Mouse (Mus musculus): ENCODE results near the gene Vrk2. TPM values are rescaled to one million over a fixed set of nuclear protein-coding genes. Genes with fewer than 3 reads are reported as not detected.

The Vrk2 gene
- polyA plus RNA-seq, 1 experiment from 2014 or later, result 13.1 TPM

- Histone ChIP-seq H3K27me3 (ENCODE audit: insufficient read depth, low read length) (no peaks in the 10 kb centered on the region), H3K9me3 (ENCODE audit: low read length) (no peaks in the 10 kb centered on the region), H3K4me2 (ENCODE audit: low read depth, low read length) (no peak overlapping the region), H3K27ac (ENCODE audit: low read depth) (no peak overlapping the region), H3K4me3 (ENCODE audit: low read depth, low read length) (no peak overlapping the region), H3K36me3 (replicated peaks; ENCODE audit: insufficient read depth, low read length) (peaks cover 2% of the 10 kb centered on the region; the same call in 1 of the 2 replicates), H3K9ac (replicated peaks) (no peak overlapping the region), H3K4me1 (ENCODE audit: insufficient read depth) (no peaks in the 10 kb centered on the region)
- TF ChIP-seq CTCF (IDR thresholded peaks at IDR 0.05; ENCODE audit: low read depth), result peak; percentile 49
- TF ChIP-seq EP300 (IDR thresholded peaks at IDR 0.05; ENCODE audit: low read depth), result no peak
- DNase-seq, result no peak
- ATAC-seq, result peak; percentile 69
- 65% methylated on average over 12 of the region's 12 CpGs for WGBS (ENCODE audit: insufficient replicate concordance)
Measured at GRCm38 (mm10) chr11:26489761-26490466, 103.9 kb downstream of the Vrk2 start.

GRCm38 (mm10) chr11:26481691-26482242 lies 112.0 kb downstream of the Vrk2 start:
- DNase-seq, result no peak

GRCm38 (mm10) chr11:26477037-26477739 lies 116.6 kb downstream of the Vrk2 start:
- DNase-seq (no peak), ATAC-seq (no peak)
- 80% methylated on average over 6 of the region's 6 CpGs for whole genome bisulfite sequencing (ENCODE audit: insufficient replicate concordance)
- no peak overlapping the region for H3K9ac ChIP-seq (replicated peaks)
- no peak overlapping the region for H3K4me2 ChIP-seq (ENCODE audit: low read depth, low read length)
- H3K9me3 ChIP-seq (ENCODE audit: low read length), result no peaks in the 10 kb centered on the region
- no peaks in the 10 kb centered on the region for H3K27me3 ChIP-seq (ENCODE audit: insufficient read depth, low read length)
- H3K27ac ChIP-seq (ENCODE audit: low read depth), result no peak overlapping the region
- H3K36me3 ChIP-seq (replicated peaks; ENCODE audit: insufficient read depth, low read length), result peaks cover 19% of the 10 kb centered on the region
- TF ChIP-seq EP300 (IDR thresholded peaks at IDR 0.05; ENCODE audit: low read depth), result no peak
- no peak overlapping the region for H3K4me3 ChIP-seq (ENCODE audit: low read depth, low read length)
- H3K4me1 ChIP-seq (ENCODE audit: insufficient read depth), result no peaks in the 10 kb centered on the region

More at GRCm38 (mm10) chr11:26481691-26482242, 112.0 kb downstream of the Vrk2 start:
- no peak overlapping the region for H3K27ac ChIP-seq (ENCODE audit: low read depth)
- H3K36me3 ChIP-seq (replicated peaks; ENCODE audit: insufficient read depth, low read length), result 0 out of 2 replicates have a peak, but pooled peaks cover 6% of the 10 kb centered on the region
- ATAC-seq, result no peak
- H3K4me3 ChIP-seq (ENCODE audit: low read depth, low read length), result no peak overlapping the region
- no peaks in the 10 kb centered on the region for H3K9me3 ChIP-seq (ENCODE audit: low read length)
- no peaks in the 10 kb centered on the region for H3K4me1 ChIP-seq (ENCODE audit: insufficient read depth)
- WGBS (ENCODE audit: insufficient replicate concordance), result 83% methylated on average over 3 of the region's 3 CpGs
- TF ChIP-seq EP300 (IDR thresholded peaks at IDR 0.05; ENCODE audit: low read depth), result no peak
- TF ChIP-seq CTCF (IDR thresholded peaks at IDR 0.05; ENCODE audit: low read depth), result no peak
- no peaks in the 10 kb centered on the region for H3K27me3 ChIP-seq (ENCODE audit: insufficient read depth, low read length)
- no peak overlapping the region for H3K9ac ChIP-seq (replicated peaks)
- no peak overlapping the region for H3K4me2 ChIP-seq (ENCODE audit: low read depth, low read length)

DNA sequence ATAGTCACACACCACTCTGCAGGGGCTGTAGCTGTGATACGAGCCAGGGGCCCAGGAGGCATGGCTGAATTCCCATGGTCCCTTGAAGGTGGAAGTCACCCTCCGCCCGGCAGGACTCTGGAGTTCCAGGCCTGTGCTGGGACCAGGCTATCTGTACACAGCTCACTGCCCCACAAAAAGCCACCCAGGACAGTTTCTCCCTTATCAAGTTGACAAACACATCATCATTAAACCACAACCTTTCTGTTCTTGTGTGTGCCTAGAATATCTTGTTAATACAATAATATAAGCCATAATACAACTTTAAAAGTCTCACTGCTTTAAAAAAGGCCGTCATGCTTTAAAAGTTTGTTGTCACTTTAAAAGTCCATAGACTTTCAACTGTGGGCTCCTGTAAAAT lies 139.7 kb downstream of the Vrk2 start:
- H3K9ac ChIP-seq (replicated peaks), result no peak overlapping the region
- DNase-seq (no peak), ATAC-seq (no peak)
- TF ChIP-seq EP300 (IDR thresholded peaks at IDR 0.05; ENCODE audit: low read depth), result no peak
- TF ChIP-seq CTCF (IDR thresholded peaks at IDR 0.05; ENCODE audit: low read depth), result no peak
- H3K4me3 ChIP-seq (ENCODE audit: low read depth, low read length), result no peak overlapping the region
- no peaks in the 10 kb centered on the region for H3K9me3 ChIP-seq (ENCODE audit: low read length)
- 64% methylated on average over 4 of the region's 4 CpGs for WGBS (ENCODE audit: insufficient replicate concordance)
- no peak overlapping the region for H3K4me2 ChIP-seq (ENCODE audit: low read depth, low read length)
- H3K27me3 ChIP-seq (ENCODE audit: insufficient read depth, low read length), result no peaks in the 10 kb centered on the region
- no peaks in the 10 kb centered on the region for H3K36me3 ChIP-seq (replicated peaks; ENCODE audit: insufficient read depth, low read length)
- no peak overlapping the region for H3K27ac ChIP-seq (ENCODE audit: low read depth)
- peaks cover 4% of the 10 kb centered on the region; the same call in 1 of the 2 replicates for H3K4me1 ChIP-seq (ENCODE audit: insufficient read depth)

- H3K27ac ChIP-seq (ENCODE audit: low read depth), result peak overlapping the region; percentile 71
- no peak overlapping the region for H3K4me3 ChIP-seq (ENCODE audit: low read depth, low read length)
- H3K27me3 ChIP-seq (ENCODE audit: insufficient read depth, low read length), result no peaks in the 10 kb centered on the region
- ATAC-seq, result no peak
- H3K9ac ChIP-seq (replicated peaks), result no peak overlapping the region
- no peak for DNase-seq
- no peaks in the 10 kb centered on the region for H3K36me3 ChIP-seq (replicated peaks; ENCODE audit: insufficient read depth, low read length)
- no peak overlapping the region for H3K4me2 ChIP-seq (ENCODE audit: low read depth, low read length)
- 44% methylated on average over 4 of the region's 4 CpGs for WGBS (ENCODE audit: insufficient replicate concordance)
- TF ChIP-seq EP300 (IDR thresholded peaks at IDR 0.05; ENCODE audit: low read depth) (no peak), CTCF (IDR thresholded peaks at IDR 0.05; ENCODE audit: low read depth) (no peak)
- peaks cover 4% of the 10 kb centered on the region; the same call in 1 of the 2 replicates for H3K4me1 ChIP-seq (ENCODE audit: insufficient read depth)
- no peaks in the 10 kb centered on the region for H3K9me3 ChIP-seq (ENCODE audit: low read length)
Measured at GRCm38 (mm10) chr11:26452693-26453092, 141.1 kb downstream of the Vrk2 start.

DNA sequence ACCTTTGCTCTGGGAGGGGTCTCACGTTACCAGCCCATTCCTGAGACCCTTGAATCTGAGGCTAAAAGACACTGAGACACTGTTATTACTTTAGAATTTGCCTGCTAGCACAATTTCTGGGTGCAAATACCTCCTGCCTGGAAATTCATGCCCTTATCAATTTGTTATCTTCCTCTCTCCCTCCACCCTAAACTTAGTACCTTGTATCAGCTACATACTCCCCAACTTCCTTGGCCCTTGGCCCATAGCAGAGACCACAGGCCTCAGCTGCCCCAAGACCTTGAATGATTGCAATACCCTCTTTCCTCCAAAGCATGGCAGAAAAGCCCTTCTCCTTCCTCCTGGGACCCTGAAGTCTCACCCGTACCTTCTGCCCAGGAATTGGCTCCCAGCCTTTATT lies 142.6 kb downstream of the Vrk2 start:
- ATAC-seq, result no peak
- 71% methylated on average over 2 of the region's 2 CpGs for whole genome bisulfite sequencing (ENCODE audit: insufficient replicate concordance)
- H3K27ac ChIP-seq (ENCODE audit: low read depth), result no peak overlapping the region
- no peaks in the 10 kb centered on the region for H3K27me3 ChIP-seq (ENCODE audit: insufficient read depth, low read length)
- H3K9ac ChIP-seq (replicated peaks), result no peak overlapping the region
- no peak overlapping the region for H3K4me2 ChIP-seq (ENCODE audit: low read depth, low read length)
- DNase-seq, result no peak
- no peaks in the 10 kb centered on the region for H3K36me3 ChIP-seq (replicated peaks; ENCODE audit: insufficient read depth, low read length)
- H3K9me3 ChIP-seq (ENCODE audit: low read length), result no peaks in the 10 kb centered on the region
- no peak overlapping the region for H3K4me3 ChIP-seq (ENCODE audit: low read depth, low read length)
- peaks cover 4% of the 10 kb centered on the region; the same call in 1 of the 2 replicates for H3K4me1 ChIP-seq (ENCODE audit: insufficient read depth)
- TF ChIP-seq EP300 (IDR thresholded peaks at IDR 0.05; ENCODE audit: low read depth) (no peak), CTCF (IDR thresholded peaks at IDR 0.05; ENCODE audit: low read depth) (no peak)
